Mouse (Mus musculus) mouse trophoblast stem cell (cell line): ENCODE measurements around the gene Pfkm.

ENCODE experiments used
- in situ Hi-C, 2 experiments: fragments of 300-500 bp; cut with MseI, MboI; formaldehyde crosslinking; loops; 2 replicates in 1 of 2; 3 replicates in 1 of 2; pipeline ENCODE4 v1.15.1; 2025

Gene Pfkm

DNA sequence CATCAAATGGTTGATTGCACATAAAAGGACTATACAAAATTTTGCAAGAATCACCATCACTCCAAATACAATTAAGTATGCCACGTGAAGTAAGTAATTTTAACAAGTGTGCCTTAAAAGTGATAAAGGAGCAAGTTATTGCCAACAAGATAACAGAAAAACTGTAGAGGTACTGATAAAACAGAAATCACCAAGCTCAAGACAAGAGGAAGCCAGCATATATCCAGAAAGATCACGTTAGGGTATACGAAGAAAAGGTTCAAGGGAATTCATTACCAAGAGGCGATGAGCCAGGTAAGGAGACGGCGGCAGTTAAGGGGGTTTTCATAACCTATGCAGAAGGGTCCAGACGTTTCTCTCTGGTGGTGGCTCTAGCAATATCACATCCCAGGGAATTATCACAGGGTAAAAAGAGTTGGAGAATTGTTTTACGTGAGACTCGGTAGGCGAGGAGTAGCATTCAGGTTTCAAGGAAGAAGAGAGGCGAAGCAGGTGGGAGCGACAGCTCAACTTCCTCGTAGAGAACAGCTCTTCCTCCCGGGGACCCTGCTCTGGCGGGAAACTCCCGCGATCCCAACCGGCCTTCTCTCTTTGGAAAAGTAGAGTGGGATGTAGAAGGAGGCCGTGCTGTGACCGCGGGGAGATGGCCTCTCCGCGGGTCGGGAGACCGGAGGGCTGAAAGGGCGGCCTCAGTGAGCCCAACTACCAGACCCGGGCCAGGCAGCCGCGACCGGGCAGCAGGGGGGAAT lies at the start of gene Pfkm:
TSS of gene Pfkm (plus strand) at position 218 of the 749 bp plus-strand sequence.
- in situ Hi-C loops, result no loop called here

DNA sequence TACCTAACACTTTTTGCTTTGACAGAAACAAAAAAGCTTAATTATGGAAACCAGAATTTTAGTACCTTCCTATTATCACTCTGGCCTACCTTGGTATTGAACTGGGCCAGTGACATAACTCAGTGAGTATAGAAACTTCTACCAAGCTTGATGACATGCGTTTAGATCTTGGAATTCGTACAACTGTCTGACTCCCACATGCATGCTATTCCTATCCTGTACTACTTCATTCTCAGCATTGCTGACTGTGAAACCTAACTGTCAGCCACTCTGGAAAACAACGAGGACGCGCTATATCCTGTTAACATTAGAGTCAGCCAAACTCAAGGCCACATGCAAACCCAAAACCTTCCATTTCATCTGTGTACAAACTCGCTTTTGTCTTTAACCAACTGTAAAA lies 48.4 kb upstream of the Pfkm start:
- in situ Hi-C loops, result no loop called here

DNA sequence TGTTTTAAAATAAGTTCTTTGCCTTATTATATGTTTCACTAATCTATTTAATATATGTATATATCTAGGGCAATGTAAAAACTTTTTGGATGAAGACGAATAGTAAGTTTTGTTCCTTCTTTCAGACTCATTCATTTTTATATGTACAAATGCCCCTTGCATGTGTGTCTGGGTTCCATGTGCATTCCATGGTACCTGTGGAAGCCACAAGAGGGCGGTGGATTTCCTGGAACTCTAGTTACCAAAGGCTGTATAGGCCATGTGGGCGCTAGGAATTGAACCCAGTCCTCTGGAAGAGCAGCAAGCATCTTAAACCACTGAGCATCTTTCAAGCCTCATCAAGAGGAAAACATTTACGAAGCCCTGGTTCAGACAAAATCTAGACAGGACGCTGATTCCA lies 48.0 kb upstream of the Pfkm start:
- in situ Hi-C loops, result no loop called here

DNA sequence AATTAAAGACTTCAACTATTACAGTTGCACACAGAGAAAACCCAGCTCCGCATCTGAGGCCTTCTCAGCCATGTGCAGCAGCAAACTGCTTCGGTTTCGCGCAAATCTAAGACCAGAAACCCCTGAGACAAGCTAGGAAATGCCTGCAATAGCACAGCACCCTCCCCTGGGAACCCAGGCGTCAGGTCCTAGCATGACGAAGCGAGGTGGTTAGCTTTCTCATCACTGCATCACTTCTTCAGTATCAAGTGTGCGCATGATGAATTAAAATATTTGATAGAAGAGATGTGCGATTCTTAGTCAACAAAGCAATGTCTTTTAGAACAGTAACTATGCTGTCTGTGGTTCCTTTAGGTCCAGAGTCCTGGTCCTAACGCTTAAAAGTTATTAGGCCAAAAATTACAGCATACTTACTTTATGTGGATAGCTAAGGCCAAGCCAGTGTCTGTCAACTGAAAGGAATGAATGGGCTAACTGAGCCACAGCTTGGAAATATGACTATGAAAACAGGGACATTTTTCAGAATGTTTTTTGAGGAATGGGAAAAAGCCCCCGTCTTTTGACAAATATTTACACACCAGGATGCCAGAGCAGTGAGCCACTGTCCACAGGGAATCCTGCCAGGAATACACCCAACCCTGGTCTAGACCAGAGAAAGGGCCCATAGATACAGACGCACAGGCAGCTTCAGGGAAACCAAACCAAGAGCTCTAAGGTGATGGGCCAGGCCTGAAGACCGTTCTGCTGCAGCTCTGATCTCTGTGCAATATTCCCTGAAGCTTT lies 43.3 kb upstream of the Pfkm start:
- in situ Hi-C loops, result no loop called here

DNA sequence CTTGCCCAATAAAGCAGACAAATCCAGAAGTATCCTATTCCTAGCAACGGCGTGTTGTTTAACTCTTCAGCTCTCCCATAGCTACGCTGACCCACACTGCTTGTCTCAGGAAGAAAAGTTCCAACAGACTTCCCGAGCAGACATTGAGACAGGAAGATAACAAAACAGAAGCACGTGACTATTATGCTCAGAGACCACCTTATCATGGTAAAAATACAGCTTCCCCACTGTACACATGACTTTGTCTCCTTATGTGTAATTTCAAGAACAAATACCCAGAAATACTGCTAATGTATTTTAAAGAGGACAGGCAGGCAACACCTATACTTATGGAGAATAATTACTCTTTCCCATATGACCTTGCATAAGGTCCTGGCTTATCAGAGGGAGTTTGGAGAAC lies 40.7 kb upstream of the Pfkm start:
- in situ Hi-C loops, result no loop called here

DNA sequence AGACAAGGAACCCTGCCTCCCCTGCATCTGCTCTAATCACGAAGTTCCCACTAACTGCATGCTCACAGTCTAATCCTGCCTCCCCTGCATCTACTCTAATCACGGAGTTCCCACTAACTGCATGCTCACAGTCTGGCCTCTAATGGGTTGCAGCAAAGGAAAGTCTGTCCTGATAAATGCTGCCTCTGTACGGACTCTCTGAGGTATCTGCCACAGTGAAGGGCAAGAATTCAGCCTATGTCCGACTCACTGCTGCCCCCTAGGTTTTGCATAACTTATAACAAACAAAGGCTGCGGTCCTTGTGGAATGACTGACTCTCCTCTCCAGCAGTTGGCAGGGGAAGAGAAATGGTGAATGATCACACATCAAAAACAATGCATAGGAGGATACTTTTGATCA lies 37.1 kb upstream of the Pfkm start:
- in situ Hi-C loops, result no loop called here

DNA sequence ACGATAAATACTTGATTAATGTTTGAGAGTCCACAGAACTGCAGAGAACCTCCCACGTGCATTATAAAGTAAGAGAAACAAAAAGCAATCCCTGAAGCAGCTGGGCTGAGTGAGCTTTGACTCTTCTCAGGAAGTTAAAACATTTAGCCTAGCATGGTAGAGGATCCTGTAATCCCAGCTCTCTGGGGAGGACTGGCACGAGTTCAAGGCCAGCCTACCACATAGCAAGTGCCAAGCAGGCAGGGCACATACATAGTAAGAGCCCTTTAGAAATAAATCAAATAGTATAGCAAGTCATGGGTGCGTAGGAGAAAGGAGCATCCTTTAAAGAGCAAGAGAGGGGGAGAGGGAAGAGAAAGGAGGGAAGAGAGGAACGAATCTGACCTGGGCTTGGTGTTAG lies 26.5 kb upstream of the Pfkm start:
- in situ Hi-C loops, result no loop called here

DNA sequence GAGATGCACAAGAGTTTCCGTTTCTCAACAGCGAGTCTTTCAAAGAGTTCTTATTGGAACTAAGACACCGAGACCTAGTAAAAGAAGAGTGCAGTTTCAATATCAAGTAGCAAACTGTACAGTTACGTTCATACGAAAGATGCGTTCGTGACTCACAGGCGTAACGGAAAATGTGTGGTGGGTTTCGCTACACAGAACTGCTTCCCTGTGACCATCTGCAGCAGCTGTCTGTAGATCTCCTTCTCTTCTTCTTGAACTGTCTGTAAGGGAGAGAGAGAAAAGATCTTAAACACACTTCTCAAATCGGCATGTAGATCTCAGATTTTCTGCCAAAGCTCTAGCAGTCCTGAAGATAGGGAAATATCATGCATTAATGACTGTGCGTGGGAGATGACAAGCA lies 25.8 kb upstream of the Pfkm start:
- in situ Hi-C loops, result no loop called here

DNA sequence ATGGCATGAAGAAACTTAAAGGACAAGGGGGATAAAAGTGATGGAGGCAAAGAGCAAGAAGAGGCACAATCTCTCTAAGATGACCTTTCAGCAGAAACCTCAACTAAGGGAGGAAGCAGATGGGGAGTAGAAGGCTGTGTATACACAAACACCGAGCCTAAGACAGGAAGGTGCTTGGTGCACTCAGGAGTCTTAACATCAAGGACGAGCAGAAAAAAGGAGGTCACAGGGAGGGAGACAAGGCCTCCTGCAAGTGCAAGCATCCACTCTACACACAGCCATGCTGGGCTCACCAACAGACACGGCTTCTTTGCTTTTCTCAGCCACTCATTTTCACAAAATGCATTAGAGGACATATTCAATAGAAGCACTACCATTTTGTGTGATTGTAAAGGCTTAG lies 24.9 kb upstream of the Pfkm start:
- in situ Hi-C loops, result no loop called here

DNA sequence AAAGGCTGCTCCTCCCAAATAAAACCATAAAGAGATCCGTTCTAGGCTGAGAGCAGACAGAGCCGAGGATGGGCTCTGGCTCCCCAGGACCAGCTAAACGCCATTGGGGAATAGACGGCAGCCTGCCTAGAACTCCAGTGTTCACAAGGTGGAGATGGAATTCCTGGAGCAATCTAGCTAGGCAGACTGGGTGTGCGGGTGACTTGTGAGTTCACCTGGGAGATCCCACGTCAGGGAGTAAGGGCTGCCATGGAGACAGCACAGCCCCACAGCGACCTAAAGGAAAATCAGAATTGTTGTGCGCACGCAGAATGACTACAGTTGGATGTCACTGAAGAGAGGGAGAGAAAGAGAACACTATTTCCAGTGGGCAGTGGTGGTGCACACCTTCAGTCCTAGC lies 23.9 kb upstream of the Pfkm start:
- in situ Hi-C loops, result no loop called here

DNA sequence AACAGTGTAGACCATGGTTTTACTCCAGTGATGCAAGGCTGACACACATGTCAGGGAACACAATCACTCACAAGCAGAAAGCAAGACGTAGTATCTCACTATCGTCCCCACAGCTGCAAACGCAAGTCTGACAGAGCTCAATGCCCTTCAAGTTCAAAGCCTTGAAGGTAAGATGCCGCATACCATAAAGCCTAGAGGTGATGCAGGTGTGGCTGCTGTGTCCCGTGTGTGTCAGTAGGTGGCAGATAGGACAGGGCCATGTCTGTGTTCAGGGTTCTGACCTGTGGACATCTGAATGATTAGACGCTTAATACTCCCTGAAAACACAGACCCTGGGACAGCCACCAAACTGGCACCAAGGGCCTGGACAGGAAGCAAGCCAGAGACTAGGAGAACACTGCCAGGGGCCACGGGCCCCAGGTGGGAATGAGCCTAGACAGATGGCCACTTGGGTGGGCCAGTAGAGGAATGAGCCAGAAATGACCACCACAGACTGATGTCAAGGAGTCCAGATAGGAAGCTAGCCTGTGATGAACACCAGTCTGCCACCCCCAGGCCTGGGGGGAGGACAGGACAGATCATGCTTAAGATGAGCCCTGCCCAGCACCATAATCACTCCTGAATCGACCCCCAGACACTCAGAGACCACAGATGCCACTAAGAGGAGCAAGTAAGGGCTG lies 22.7 kb upstream of the Pfkm start:
- in situ Hi-C loops, result no loop called here

DNA sequence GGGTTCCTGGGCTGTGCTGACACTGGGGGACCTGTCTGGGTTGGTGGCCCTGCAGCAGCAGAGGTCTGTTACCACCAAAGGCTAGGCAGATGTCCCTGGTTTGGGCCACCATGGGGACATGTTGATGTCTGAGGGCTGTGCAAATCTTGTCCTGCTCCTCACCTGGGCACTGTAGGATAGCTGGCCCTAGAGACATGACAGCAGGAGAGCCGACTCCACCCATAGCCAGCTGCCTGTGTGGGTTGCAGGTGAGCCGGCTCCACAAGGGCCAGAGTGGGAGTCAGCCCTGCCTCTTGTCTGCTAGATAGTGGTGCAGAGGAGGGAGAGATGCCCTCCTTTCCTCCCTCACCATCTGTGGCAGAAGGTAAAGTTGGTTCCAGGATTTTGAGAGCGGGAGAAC lies 22.0 kb upstream of the Pfkm start:
- in situ Hi-C loops, result no loop called here

DNA sequence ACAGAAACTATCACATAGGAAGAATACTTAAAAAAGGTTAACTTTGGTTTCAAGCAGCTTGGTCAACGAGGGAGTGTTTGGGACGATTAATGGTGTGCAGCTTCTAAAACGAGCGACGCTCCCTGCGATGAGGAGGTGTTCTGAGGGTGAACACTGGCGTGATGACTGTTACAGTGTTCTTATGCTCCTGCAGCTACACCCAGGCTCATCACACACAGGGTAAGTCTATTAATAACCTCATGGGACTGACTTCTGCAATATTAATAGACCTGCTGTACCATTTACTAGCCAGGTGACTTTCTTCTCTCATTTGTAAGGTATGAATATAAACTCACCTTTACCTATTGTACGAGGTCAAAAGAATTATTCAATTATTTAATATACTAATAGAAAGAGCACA lies 17.9 kb upstream of the Pfkm start:
- in situ Hi-C loops, result no loop called here

DNA sequence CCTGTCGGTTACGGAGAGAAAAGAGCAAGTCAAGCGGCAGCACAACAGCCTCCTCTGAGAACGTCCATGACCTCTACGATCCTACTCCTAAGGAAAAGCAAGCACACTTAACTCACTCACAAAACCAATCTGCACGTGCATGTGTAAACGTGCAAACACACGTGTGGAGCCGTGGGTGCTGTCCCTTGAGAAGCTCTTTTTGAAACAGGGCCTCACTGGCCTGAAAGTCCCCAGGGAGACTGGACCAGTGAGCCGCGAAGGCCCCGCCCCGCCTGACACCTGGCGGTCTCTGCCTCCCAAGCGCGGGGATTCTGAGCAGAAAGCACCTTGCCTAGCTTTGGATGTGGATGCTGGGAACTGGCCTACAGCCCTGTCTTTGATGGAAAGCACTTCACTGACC lies 17.4 kb upstream of the Pfkm start:
- in situ Hi-C loops, result no loop called here

DNA sequence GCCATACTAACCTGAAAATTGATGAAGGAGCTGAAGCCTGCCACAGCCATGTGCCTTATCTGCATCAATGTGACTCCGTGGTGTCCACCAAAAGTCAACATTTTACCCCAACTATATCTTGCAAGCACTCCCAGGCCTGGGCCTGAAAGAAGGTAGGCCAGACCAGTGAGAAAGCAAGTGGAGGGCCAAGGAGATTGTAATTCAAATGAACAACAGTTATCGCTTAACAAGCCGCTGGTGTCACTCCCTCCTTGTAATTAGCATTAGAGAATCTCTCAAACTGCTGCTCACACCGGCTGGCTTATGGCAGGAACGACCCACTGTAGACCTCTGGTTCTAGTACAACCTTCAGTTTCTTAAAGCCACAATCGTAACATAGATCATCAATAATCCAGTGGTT lies 15.5 kb upstream of the Pfkm start:
- in situ Hi-C loops, result no loop called here

DNA sequence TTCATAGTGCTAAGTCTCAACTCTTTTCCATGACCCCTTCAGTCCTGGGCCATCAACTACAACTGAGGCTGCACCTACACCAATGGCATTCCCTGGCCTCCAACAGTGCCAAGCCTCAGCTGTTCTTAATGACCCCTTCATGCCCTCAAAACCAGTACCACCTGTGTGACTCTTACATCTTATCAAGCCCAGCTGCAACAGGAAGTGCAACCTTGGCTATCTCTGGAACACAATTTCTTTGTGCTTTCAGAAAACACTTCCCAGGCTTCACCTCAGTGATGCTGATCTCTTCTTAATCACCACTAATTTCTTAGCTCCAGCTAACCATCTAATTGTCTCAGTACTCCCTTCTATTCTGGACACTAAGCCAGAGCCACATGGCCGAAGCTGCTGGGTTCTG lies 3.5 kb upstream of the Pfkm start:
- in situ Hi-C loops, result loop anchor here (5.0 kb wide), 2 partner anchors 63 to 83 kb away; no protein-coding TSS in a partner anchor

DNA sequence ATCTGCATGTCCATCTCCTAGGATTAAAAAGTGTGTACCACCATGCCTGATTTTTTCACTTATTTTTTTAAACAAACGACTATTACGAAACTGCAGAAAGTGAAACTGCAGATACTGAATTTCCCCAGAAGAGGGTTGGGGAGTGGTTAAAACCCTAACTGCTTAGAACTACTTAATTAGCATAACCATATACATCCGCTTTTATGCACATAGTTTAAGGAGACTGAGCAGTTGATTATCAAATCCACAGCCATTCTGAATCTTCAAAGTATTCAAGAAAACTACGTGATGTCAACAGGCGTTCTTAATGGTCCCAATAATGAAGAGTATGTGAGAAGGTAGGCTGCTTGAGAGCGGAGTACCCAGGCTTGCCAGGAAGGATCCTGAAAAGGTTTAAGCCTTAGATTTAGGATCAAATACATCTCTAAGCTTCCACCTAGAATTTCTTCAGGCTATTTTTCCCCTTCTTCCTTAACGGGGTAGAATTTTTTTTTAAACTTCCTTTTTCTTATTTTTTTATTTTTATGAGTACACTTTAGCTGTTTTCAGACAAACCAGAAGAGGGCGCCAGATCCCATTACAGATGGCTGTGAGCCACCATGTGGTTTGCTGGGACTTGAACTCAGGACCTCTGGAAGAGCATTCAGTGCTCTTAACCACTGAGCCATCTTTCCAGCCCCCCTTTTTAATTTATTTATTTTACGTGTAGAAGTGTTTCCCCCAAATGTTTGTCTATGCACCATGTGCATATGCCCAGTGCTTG lies 2.8 kb upstream of the Pfkm start:
- in situ Hi-C loops, result loop anchor here (5.0 kb wide), 2 partner anchors 63 to 83 kb away; no protein-coding TSS in a partner anchor

DNA sequence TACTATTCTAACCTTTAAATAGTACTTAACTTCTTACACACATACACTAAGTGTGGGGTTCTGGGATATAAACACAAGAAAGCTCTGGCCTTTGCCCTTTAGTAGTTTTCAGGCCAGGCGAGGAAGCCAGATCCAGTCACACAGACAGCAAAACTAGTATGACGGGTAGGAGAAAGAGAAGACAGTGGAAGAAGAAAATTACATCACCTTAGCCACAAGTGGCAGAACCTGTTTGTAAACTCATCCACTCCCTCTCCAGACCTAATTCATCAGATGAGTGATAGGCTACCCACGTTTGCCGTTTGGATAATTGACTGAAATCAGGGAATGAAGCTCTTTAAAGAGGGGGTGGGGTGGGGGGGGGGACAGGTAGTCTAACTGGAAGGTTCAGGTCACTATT lies 548 bp upstream of the Pfkm start:
- in situ Hi-C loops, result no loop called here

DNA sequence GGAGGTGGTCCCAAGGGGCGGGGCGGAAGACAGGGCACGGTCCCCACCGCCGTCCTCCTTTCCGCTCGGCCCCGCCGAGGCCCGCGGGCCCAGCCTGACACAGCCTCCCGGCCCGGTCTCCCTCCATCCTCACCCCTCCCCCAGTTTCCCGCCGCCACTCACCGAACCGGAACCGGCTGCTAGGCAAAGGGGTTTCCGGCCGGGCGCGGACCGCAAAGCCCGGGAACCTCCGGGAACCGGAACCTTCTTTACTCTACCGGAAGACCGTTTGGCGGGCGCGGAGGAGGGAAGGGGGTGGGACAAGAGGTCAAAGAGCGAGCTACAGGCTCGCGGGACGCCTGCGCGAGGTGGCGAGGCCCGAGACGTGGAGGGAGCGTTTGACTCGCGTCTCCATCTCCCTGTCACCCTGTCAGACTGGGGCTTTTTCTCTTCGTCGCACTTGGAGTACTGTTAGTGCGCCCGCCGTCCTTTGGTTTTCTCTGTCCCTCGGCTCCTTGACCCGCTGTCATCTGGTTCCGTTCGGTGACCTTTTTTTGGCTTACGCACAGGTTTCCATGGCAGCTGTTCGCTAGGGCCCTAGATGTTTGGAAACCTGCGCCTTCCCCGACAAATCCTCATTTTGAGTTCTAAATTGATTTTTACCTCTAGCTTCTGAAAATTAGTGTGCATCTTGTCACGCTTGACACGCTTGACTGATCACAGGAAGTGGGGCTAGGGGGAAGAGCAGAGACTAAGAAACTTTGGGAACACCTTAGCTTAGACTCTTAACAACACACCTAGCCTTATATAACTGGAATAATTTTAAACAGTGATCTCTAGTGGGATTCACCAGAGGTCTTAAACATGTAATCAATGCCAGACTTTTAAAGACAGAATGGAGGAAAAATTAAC lies 977 bp downstream of the Pfkm start, which contains the start of gene Senp1:
TSS of gene Senp1 (minus strand) at position 624 of the 891 bp plus-strand sequence.
- in situ Hi-C loops, result no loop called here

DNA sequence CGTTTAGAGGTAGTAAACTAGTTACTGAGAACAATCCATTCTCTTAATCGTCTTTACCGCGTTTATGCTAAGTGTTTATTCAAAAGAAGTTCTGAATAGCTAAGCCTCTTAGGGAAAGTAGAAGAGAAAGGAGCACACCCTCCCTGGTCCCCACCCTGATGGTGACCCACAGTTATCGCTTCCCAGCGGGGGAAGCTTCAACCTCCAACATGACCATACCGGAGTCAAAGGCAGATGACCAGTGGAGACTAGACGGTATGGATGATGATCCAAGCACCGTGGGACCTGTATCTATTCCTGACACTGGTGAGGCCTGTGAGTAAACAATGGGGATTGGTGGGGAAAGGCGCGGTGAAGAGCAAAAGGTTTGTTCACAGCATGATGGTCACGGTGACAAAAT lies 2.5 kb downstream of the Pfkm start:
- in situ Hi-C loops, result no loop called here

DNA sequence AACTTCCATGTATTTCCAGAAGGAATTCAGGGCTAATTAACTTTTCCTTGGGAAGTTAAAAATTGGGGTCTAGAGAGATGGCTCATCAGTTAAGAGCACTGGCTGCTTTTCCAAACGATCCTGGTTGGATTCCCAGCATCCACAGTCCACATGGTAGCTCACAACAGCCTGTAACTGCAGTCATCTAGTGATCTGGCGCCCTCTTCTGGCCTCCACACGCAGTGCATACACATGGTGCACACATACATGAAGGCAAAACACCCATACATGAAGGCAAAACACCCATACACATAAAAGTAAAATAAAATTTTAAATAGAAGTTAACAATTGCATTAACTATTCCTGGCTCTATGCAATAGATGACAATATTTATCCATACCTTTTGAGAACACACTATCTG lies 4.6 kb downstream of the Pfkm start:
- in situ Hi-C loops, result no loop called here
